Mouse (Mus musculus): ENCODE results near the gene Cops8. TPM values are rescaled to one million over a fixed set of nuclear protein-coding genes. Genes with fewer than 3 reads are reported as not detected.

Cops8 gene
- total RNA-seq (2017): 51.0 and 62.3 TPM in 2 replicates

- peak; percentile 98 for ATAC-seq (ENCODE audit: extremely low read depth, insufficient number of reproducible peaks, low FRiP score, poor library complexity, severe bottlenecking)
Observed at GRCm38 (mm10) chr1:90602759-90603560, at the start of gene Cops8. Gene Cops8 (plus strand): TSS chr1:90602981.

- ATAC-seq (ENCODE audit: extremely low read depth, insufficient number of reproducible peaks, low FRiP score, poor library complexity, severe bottlenecking): no peak
Observed at GRCm38 (mm10) chr1:90557140-90557539, 45.6 kb upstream of the Cops8 start.

- no peak for ATAC-seq (ENCODE audit: extremely low read depth, insufficient number of reproducible peaks, low FRiP score, poor library complexity, severe bottlenecking)
Observed at GRCm38 (mm10) chr1:90560942-90561726, 41.6 kb upstream of the Cops8 start.

- no peak for ATAC-seq (ENCODE audit: extremely low read depth, insufficient number of reproducible peaks, low FRiP score, poor library complexity, severe bottlenecking)
Observed at GRCm38 (mm10) chr1:90563945-90564344, 38.8 kb upstream of the Cops8 start.

GRCm38 (mm10) chr1:90566664-90567440 is 35.9 kb upstream of the Cops8 start:
- ATAC-seq (ENCODE audit: extremely low read depth, insufficient number of reproducible peaks, low FRiP score, poor library complexity, severe bottlenecking): no peak

- no peak for ATAC-seq (ENCODE audit: extremely low read depth, insufficient number of reproducible peaks, low FRiP score, poor library complexity, severe bottlenecking)
Observed at GRCm38 (mm10) chr1:90573831-90574230, 28.9 kb upstream of the Cops8 start.

GRCm38 (mm10) chr1:90574845-90575244 is 27.9 kb upstream of the Cops8 start:
- no peak for ATAC-seq (ENCODE audit: extremely low read depth, insufficient number of reproducible peaks, low FRiP score, poor library complexity, severe bottlenecking)

GRCm38 (mm10) chr1:90577417-90577816 is 25.4 kb upstream of the Cops8 start:
- no peak for ATAC-seq (ENCODE audit: extremely low read depth, insufficient number of reproducible peaks, low FRiP score, poor library complexity, severe bottlenecking)

GRCm38 (mm10) chr1:90582635-90583034 is 20.1 kb upstream of the Cops8 start:
- no peak for ATAC-seq (ENCODE audit: extremely low read depth, insufficient number of reproducible peaks, low FRiP score, poor library complexity, severe bottlenecking)

GRCm38 (mm10) chr1:90588021-90588734 is 14.6 kb upstream of the Cops8 start:
- no peak for ATAC-seq (ENCODE audit: extremely low read depth, insufficient number of reproducible peaks, low FRiP score, poor library complexity, severe bottlenecking)

GRCm38 (mm10) chr1:90590797-90591196 is 12.0 kb upstream of the Cops8 start:
- ATAC-seq (ENCODE audit: extremely low read depth, insufficient number of reproducible peaks, low FRiP score, poor library complexity, severe bottlenecking): no peak

- peak; percentile 48; the same call in 1 of the 2 replicates for ATAC-seq (ENCODE audit: extremely low read depth, insufficient number of reproducible peaks, low FRiP score, poor library complexity, severe bottlenecking)
Observed at GRCm38 (mm10) chr1:90592784-90593183, 10.0 kb upstream of the Cops8 start.

- no peak for ATAC-seq (ENCODE audit: extremely low read depth, insufficient number of reproducible peaks, low FRiP score, poor library complexity, severe bottlenecking)
Observed at GRCm38 (mm10) chr1:90599226-90599625, 3.6 kb upstream of the Cops8 start.

- ATAC-seq (ENCODE audit: extremely low read depth, insufficient number of reproducible peaks, low FRiP score, poor library complexity, severe bottlenecking): no peak
Observed at GRCm38 (mm10) chr1:90601096-90601495, 1.7 kb upstream of the Cops8 start.

- ATAC-seq (ENCODE audit: extremely low read depth, insufficient number of reproducible peaks, low FRiP score, poor library complexity, severe bottlenecking): no peak
Observed at GRCm38 (mm10) chr1:90603561-90603887, 743 bp downstream of the Cops8 start.

- ATAC-seq (ENCODE audit: extremely low read depth, insufficient number of reproducible peaks, low FRiP score, poor library complexity, severe bottlenecking): no peak
Observed at GRCm38 (mm10) chr1:90609363-90609762, 6.6 kb downstream of the Cops8 start.

GRCm38 (mm10) chr1:90617258-90617657 is 14.5 kb downstream of the Cops8 start:
- no peak for ATAC-seq (ENCODE audit: extremely low read depth, insufficient number of reproducible peaks, low FRiP score, poor library complexity, severe bottlenecking)

GRCm38 (mm10) chr1:90633415-90634030 is 30.7 kb downstream of the Cops8 start:
- ATAC-seq (ENCODE audit: extremely low read depth, insufficient number of reproducible peaks, low FRiP score, poor library complexity, severe bottlenecking): no peak
